Mouse (Mus musculus): Measurements from ENCODE around the gene Dcakd.

GRCm38 (mm10) chr11:102998254-102998576 is 29.9 kb downstream of the Dcakd start:
- TF ChIP-seq ZNF384 (IDR thresholded peaks at IDR 0.05; ENCODE audit: low read depth, low read length) (no peak), HCFC1 (IDR thresholded peaks at IDR 0.05; ENCODE audit: borderline replicate concordance, insufficient read depth, low read length) (no peak), MAFK (IDR thresholded peaks at IDR 0.05; ENCODE audit: insufficient read depth, low read depth, low read length) (no peak)

Measured in ES-E14 (cell line).